Mouse (Mus musculus) cerebellum, adult 2 months (tissue): ENCODE results near the gene Ate1. TPM values are rescaled to one million over a fixed set of nuclear protein-coding genes. Genes with fewer than 3 reads are reported as not detected.

Experiments
- DNase-seq, 2 experiments: peaks; one replicate each; pipeline ENCODE4 v3.0.0; 2021
- H3K27ac ChIP-seq: fragments of 200-500 bp; 2 replicates; pipeline ENCODE4 v1.5.1; 2012; ENCODE audit warnings: low read length, control low read depth, inconsistent platforms; ENCODE audit not compliant: insufficient read depth
- H3K27me3 ChIP-seq: fragments of 200-500 bp; 2 replicates; pipeline ENCODE4 v1.6.1; 2012; ENCODE audit warnings: inconsistent platforms, mild to moderate bottlenecking, low read length, moderate library complexity; ENCODE audit not compliant: control insufficient read depth, insufficient read depth
- H3K4me1 ChIP-seq: fragments of 200-500 bp; 2 replicates; pipeline ENCODE4 v1.6.1; 2011; ENCODE audit warnings: low read length; ENCODE audit not compliant: control insufficient read depth, insufficient read depth
- H3K4me3 ChIP-seq: fragments of 200-500 bp; replicated peaks from 2 replicates; pipeline ENCODE3; 2011; ENCODE audit warnings: mild to moderate bottlenecking, low read depth, low read length, control low read depth; ENCODE audit not compliant: insufficient read depth
- CTCF ChIP-seq: fragments of 200-500 bp; IDR thresholded peaks from 2 replicates; pipeline ENCODE4 v1.5.1; 2011; ENCODE audit warnings: low read depth, mild to moderate bottlenecking, control low read depth, low read length, moderate library complexity, borderline replicate concordance; ENCODE audit not compliant: insufficient read depth
- POLR2A ChIP-seq: fragments of 200-500 bp; IDR thresholded peaks from 2 replicates; pipeline ENCODE4 v1.6.1; 2011; ENCODE audit warnings: low read length, control low read depth, borderline replicate concordance; ENCODE audit not compliant: insufficient read depth
- WGBS: fragments of 180-500 bp; shearing (Covaris S2); methylation state at CpG from one replicate; pipeline ENCODE4 v1.1.7; 2018; 5-methylcytosine and 5-hydroxymethylcytosine counted together
- polyA plus RNA-seq: library from polyadenylated mRNA; depleted of rRNA; stranded (reverse); fragments of >200 nt; gene quantifications from 2 replicates; pipeline ENCODE4 v1.2.3, GENCODE M21; 2012; rRNA removed

Ate1 gene
- polyA plus RNA-seq, 1 experiment = 29.7 TPM

DNA sequence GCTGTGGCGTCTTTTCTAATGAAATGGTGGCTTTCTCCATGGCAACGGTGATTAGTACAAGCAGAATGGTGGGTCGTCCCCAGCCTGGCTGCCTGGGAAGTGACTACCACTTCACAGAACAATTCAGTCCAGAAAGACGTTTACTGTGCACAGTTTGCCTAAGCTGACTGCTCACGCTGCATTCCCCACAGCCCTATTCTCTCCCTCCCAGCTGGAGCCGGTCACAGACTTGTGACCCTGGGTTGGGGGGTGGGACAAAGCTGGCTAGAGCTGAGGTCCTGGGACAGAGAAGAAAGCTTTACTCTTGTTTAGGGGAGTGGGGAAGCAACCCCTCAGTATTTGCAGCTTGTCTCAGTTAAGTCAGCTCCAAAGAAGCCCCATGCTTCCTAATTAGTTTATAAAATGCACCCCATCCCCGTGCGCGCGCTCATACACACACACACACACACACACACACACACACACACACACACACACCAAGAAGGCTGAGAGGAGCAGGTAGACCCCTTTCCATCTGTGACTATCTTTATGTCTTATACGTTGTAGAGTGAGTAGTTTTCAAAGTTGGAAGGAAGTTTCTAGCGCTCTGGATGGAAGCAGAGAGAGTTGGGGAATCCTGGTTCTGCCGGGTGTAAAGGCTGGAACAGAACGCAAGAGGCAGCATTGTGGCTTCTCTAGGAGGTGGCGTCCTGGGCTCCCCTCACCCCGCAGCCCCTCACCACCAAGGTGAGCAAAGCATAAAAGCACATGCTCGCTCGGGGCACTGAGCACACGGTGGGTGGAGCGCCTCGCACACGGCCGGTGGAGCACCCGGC, 151.1 kb downstream of the Ate1 start:
- peaks cover 1% of the 10 kb centered on the region; the same call in 1 of the 2 replicates for H3K27me3 ChIP-seq
- H3K4me1 ChIP-seq = no peaks in the 10 kb centered on the region
- H3K27ac ChIP-seq = no peak overlapping the region
- TF ChIP-seq POLR2A (no peak), CTCF (no peak)
- DNase-seq = no peak
- WGBS = 10% methylated on average over 24 of the region's 24 CpGs
- no peak overlapping the region for H3K4me3 ChIP-seq

DNA sequence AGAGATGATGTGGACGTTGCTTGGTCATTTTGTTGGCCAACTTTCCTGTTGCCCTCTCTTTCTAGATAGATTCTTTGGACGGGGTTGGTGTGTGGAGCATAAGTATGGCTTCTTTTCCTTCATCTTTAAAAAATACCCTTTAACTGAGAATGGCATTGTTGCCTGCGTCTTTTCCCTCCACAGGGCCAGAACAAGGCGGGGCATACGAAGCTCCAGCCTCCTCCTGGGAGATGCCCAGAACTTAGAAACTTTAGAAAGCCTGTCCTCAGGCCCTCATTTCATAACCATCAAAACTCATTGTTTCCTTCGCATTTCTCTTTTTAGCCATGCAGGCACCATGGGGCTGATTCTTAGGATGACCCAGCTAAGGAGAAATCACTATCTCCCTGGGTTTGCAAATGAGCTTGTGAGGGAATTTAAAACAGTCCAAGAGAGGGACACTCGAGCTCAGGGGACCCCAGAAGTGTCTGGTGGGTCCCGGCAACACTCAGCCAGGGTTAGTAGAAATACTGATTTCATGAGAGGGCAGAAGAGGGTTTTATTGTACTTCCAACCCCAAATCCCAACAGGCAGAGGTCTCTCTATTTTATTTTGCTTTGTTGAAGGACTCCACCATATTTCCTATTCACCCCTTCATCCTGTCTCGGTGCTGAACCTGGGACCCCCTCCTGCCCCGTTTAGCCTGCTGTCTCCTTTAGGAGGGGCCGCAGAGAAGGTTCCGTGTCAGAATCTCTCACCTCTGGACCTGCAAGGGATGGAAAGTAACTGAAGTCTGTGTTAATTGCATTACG, 151.9 kb downstream of the Ate1 start:
- Histone ChIP-seq H3K4me3 (no peak overlapping the region), H3K4me1 (no peaks in the 10 kb centered on the region), H3K27me3 (peaks cover 1% of the 10 kb centered on the region; the same call in 1 of the 2 replicates), H3K27ac (no peak overlapping the region)
- TF ChIP-seq CTCF (no peak), POLR2A (no peak)
- WGBS = 37% methylated on average over 13 of the region's 13 CpGs
- no peak for DNase-seq

DNA sequence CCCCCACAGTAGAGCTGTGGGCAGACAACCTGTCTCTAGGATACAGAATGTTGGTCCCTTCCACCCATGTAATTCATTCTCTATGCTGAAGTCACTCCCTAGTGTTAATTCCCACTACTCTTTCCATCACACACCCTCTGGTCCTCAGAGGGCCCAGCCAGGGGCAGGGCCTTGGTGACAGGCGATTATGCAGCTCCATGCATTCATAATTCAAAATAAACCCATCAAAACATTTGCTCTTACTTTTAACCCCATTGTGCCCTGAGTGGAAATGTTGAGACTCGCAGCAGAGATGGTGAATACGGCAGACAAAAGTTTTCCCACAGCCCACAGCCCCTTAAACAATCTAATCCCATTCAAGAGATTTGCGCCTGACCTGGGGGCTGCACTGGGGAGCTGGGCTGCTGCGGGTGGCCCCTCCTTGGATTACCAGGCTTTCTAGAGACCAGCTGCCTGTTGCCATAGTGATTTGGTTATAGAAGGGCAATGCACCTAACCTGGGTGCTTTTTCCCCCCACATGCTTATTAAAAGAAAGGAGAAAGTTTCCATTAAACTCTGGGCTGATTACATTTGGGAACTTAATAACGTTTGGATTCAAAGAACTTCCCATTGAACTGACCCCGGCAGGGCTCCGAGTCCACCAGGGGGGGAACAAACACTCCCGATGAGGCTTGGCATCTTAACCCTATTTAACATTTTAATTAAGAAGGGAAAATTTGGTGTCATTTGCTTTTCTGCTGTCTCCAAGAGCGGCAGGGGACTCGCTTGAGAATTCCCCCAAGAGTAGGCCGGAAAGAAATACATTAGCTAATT, 152.7 kb downstream of the Ate1 start:
- H3K4me1 ChIP-seq = no peaks in the 10 kb centered on the region
- no peak overlapping the region for H3K4me3 ChIP-seq
- 38% methylated on average over 12 of the region's 12 CpGs for WGBS
- TF ChIP-seq POLR2A (no peak), CTCF (no peak)
- DNase-seq = no peak
- peaks cover 1% of the 10 kb centered on the region; the same call in 1 of the 2 replicates for H3K27me3 ChIP-seq
- H3K27ac ChIP-seq = no peak overlapping the region

DNA sequence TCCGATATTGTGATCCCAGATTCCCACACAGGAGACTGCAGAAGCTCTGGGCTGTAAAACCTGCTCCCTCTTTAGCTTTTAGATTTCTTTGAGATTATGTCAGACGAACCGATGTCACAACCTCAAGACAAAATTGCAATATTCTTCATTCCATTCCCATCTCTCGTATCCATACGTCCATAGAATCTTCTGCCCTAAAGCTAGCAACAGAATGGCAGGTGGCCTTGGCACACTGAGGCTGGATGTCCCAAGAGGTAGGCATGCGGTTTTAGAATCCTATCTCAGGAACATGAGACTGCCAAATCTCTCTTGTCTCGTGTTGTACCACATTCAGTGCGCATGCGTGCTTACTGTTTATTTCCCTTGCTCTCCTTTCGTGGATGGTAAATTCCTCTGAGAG, 154.5 kb downstream of the Ate1 start:
- 87% methylated on average over 10 of the region's 10 CpGs for WGBS
- H3K27ac ChIP-seq = no peak overlapping the region
- TF ChIP-seq CTCF (no peak), POLR2A (no peak)
- H3K4me3 ChIP-seq = no peak overlapping the region
- peaks cover 1% of the 10 kb centered on the region; the same call in 1 of the 2 replicates for H3K27me3 ChIP-seq
- H3K4me1 ChIP-seq = no peaks in the 10 kb centered on the region
- no peak for DNase-seq

Other genes starting within 250 kb of the Ate1 start
- 69.1 and 74.9 TPM in 2 replicates for gene Nsmce4a, start 52.7 kb upstream of the Ate1 start, polyA plus RNA-seq
- gene Tacc2, start 57.1 kb upstream of the Ate1 start, polyA plus RNA-seq = 65.9 and 66.7 TPM in 2 replicates